Mouse (Mus musculus) lung, adult 2 months (tissue): ENCODE measurements around the gene 1700042G07Rik. TPM values are rescaled to one million over a fixed set of nuclear protein-coding genes. Genes with fewer than 3 reads are reported as not detected.
"Not testable (repeated sequence)": the region's sequence is repeated elsewhere in the genome, so short reads cannot be mapped to it uniquely, and the experiment has no call there.

Experiments
- DNase-seq: peaks from one replicate; pipeline ENCODE4 v3.0.0; 2022
- H3K4me1 ChIP-seq: fragments of 200-500 bp; 2 replicates; pipeline ENCODE4 v1.6.1; 2011; ENCODE audit warnings: low read length; ENCODE audit not compliant: control insufficient read depth, insufficient read depth
- H3K4me3 ChIP-seq: fragments of 200-500 bp; replicated peaks from 2 replicates; pipeline ENCODE3; 2011; ENCODE audit warnings: low read depth, mild to moderate bottlenecking, control low read depth, low read length; ENCODE audit errors: extremely low read depth
- CTCF ChIP-seq: fragments of 200-500 bp; IDR thresholded peaks from 2 replicates; pipeline ENCODE4 v1.5.1; 2011; ENCODE audit warnings: mild to moderate bottlenecking, low read length, control low read depth; ENCODE audit not compliant: insufficient read depth
- POLR2A ChIP-seq: fragments of 200-500 bp; IDR thresholded peaks from 2 replicates; pipeline ENCODE4 v1.6.1; 2011; ENCODE audit warnings: low read depth, mild to moderate bottlenecking, control low read depth, low read length, borderline replicate concordance; ENCODE audit errors: extremely low read depth
- WGBS: fragments of 180-500 bp; shearing (Covaris S2); methylation state at CpG from one replicate; pipeline ENCODE4 v1.1.7; 2018; 5-methylcytosine and 5-hydroxymethylcytosine counted together
- polyA plus RNA-seq: library from polyadenylated mRNA; depleted of rRNA; stranded (reverse); fragments of >200 nt; gene quantifications from 2 replicates; pipeline ENCODE4 v1.2.3, GENCODE M21; 2012

The 1700042G07Rik gene
- polyA plus RNA-seq, 1 experiment: not detected

DNA sequence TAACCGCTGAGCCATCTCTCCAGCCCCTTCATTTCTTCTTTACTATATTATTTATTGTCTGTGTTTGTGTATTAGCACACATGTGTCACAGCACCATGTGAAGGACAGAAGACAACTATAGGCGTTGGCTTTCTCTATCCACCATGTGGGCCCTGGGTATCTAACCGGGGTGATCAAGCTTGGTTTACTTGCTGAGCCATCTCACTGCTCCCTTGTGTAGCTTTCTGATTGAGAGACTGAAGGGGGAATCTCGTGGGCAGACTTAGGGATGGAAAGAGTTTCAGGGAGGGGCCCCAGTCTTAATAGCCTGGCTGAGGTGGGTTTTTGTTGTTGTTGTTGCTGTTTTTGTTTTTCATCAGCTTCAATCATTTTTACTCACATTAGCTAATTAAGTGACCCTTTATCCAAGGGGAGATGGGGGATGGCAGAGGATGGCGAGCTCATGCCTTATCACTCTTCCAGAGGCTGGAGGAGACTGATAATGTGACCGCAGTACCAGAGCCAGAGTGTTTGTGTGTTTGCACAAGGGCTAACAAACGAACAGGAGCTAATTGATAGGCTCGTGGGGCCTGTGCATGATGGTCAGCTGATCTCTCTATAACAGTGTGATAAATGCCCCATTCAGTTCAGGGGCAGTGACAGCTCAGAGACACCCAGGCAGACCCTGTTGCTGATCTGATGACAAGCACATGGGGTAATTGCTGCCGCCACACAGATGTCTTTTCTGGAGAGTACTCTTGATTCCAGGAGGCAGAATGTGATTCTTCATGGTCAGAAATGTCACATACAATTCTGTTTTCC is 20.6 kb downstream of the 1700042G07Rik start:
- DNase-seq: no peak
- 69% methylated on average over 9 of the region's 9 CpGs for WGBS
- Histone ChIP-seq H3K4me3 (no peak overlapping the region), H3K4me1 (no peaks in the 10 kb centered on the region; the same call in 1 of the 2 replicates)
- no peak for TF ChIP-seq POLR2A
- TF ChIP-seq CTCF: no peak

DNA sequence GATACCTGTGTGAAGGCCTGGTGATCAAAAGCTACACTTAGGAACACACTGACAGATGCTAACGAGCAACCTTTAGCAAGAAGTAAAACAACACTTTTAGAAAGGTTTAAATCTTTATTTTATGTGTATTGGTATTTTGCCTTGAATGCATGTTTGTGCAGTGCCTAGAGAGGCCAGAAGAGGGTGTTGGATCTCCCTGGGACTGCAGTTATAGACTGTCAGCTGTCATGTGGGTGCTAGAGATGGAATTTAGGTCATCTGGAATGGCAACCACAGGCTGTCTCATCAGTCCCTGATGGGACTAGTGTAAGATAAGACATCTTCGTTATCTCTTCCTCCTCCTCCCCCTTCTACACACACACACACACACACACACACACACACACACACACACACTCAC is 25.2 kb downstream of the 1700042G07Rik start:
- no peak for DNase-seq
- WGBS: 80% methylated on average over 2 of the region's 2 CpGs
- Histone ChIP-seq H3K4me3 (no peak overlapping the region), H3K4me1 (no peaks in the 10 kb centered on the region)
- no peak for TF ChIP-seq POLR2A
- no peak for TF ChIP-seq CTCF

DNA sequence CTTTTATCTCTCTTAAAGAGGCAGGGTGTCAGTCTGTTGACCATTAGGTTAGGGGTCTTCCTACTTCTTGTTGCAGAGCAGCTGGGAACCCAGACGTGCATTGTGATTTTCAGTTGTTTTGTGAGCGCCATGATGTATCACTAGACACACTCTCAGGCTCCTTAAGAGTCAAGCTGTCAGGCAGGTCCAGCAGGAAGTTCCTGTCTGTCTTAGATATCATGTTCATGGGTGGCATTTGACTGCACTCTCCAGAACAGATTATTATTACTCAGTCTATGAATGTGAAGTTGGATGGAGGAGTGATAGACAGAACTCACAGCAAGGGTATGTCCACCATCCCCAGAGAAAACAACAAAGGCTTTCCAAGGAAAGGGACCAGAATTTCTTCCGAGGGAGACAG is 31.2 kb downstream of the 1700042G07Rik start:
- TF ChIP-seq CTCF (no peak), POLR2A (no peak)
- WGBS: 52% methylated on average over 3 of the region's 3 CpGs
- no peak overlapping the region for H3K4me3 ChIP-seq
- H3K4me1 ChIP-seq: no peaks in the 10 kb centered on the region
- no peak for DNase-seq

DNA sequence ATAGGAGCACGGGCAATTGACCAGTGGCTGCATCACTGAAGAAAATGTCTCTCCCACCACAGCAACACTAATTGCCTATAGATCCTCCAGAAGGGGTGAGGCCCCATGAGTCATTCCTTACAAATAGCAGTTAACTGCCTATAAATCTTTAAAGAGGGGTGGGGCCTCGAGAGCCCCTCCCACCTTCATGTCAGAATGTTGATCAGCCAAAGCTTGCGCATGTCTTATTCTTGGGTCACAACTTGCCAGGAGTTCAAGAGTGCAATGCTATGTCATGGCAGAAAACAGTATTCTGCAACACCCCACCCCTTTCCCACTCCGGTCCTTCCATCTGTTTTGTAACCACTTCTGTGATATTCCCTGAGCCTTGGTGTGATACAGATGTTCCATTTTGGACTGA is 33.4 kb downstream of the 1700042G07Rik start:
- H3K4me1 ChIP-seq: no peaks in the 10 kb centered on the region
- WGBS: 66% methylated on average over 4 of the region's 4 CpGs
- no peak for TF ChIP-seq CTCF
- TF ChIP-seq POLR2A: no peak
- DNase-seq: no peak
- no peak overlapping the region for H3K4me3 ChIP-seq

DNA sequence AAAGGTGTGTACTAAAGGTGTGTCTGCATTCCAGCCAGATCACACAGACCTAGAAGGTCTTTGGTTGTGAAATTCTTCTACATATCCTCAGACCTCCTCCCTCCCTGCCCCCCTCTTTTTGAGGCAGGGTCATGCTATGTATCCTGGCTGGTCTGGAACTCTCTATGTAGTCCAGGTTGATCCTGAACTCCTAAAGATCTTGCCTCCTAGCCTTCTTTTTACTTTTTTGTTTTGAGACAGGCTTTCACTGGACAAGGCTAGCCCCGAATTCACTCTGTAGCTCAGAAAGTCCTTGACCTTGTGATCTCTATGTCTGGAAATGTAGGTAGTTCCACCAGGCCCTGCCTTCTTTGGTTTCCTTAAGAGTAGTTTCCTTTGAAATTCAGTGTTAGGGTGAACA is 35.7 kb downstream of the 1700042G07Rik start:
- Histone ChIP-seq H3K4me3 (no peak overlapping the region), H3K4me1 (no peaks in the 10 kb centered on the region)
- DNase-seq: no peak
- WGBS: 76% methylated on average over 1 of the region's 1 CpGs
- no peak for TF ChIP-seq CTCF
- TF ChIP-seq POLR2A: no peak

DNA sequence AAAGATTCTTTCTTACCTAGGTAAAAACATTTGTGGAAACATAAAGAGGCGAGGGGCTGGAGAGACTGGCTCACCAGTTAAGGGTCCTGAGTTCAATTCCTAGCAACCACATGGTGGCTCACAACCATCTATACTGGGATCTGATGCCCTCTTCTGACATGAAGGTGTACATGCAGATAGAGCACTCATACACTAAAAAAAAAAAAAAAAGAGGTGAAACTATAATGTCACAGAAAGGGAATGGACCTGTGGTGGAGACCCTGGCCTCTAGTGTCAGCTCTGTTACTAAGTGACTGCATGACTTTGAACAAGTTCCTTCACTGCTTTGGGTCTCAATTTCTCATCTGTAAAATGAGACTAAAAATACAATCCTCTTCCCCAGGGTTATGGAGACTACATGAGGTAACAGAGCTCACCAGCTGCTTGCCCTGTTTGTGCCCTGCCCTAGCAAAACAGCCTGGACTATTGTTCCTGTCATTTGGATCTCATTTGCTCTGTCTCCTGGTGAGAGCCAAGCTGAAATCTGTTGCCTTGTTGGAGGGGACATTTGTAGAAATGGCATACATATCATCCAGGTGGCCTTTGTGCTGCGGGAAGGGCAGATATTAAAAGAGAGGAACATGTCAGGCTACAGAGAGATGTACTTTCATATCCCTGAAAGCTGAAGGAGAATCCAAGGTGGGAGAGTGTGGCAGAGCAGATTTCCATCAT is 42.9 kb downstream of the 1700042G07Rik start:
- 95% methylated on average over 2 of the region's 2 CpGs for WGBS
- Histone ChIP-seq H3K4me3 (no peak overlapping the region), H3K4me1 (peaks cover 6% of the 10 kb centered on the region)
- DNase-seq: no peak
- TF ChIP-seq CTCF: no peak
- TF ChIP-seq POLR2A: no peak

DNA sequence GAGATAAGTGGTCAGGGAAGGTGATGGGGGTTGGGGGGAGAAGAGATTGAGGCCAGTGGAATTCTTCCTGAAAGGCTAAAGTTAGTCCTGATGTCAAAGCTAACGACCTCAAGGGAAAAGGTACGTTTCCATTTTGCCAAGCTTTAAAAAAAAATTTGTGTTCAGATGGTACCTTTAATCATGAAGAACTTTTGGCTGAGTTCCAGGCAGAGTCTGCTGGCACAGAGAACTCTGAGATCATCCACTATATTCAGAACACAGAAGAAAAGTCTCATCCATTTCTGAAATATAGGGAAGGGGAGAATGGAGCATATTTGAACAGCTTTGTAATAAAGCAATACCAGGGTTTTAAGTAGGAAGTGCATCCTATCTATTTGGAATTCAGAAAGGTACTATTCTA is 43.9 kb downstream of the 1700042G07Rik start:
- WGBS: 35% methylated on average over 2 of the region's 2 CpGs
- peaks cover 6% of the 10 kb centered on the region for H3K4me1 ChIP-seq
- H3K4me3 ChIP-seq: no peak overlapping the region
- no peak for DNase-seq
- TF ChIP-seq POLR2A (no peak), CTCF (no peak)

DNA sequence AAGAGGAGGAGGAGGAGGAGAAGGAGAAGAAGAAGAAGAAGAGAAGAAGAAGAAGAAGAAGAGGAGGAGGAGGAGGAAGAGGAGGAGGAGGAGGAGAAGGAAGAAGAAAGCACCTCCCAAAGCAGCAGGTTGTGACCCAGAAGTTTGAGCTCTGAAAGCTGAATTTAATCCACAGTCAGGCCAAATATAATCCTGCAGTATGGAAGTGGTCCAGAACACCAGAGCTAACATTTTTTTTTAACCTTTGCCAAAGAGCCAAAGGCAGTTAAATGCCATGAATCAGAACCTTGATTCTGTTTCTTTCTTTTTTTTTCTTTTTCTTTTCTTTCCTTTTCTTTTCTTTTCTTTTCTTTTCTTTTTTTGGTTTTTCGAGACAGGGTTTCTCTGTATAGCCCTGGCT is 44.5 kb downstream of the 1700042G07Rik start:
- H3K4me1 ChIP-seq, DNase-seq, H3K4me3 ChIP-seq: not testable (repeated sequence)
- 93% methylated on average over 1 of the region's 1 CpGs for WGBS

DNA sequence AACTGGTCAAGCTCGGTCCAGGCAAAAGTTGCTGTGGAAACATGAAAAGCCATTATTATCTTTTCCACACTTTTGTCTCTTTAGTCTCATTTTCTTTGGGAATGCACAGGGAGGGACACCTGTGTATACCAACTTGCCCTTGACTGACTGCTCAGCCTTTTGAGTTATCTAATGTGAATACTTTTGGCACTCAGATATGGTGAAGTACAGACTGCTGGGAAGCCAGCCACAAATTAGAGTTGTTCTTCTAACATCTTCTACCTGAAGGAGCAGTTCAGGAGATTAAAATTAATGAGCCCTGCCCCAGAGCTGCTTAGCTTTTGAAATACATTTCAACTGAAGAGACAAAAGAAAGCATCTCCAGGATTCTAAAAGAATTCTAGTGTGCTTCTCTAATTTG is 45.9 kb downstream of the 1700042G07Rik start:
- WGBS: 79% methylated on average over 1 of the region's 1 CpGs
- H3K4me1 ChIP-seq: peaks cover 6% of the 10 kb centered on the region
- no peak overlapping the region for H3K4me3 ChIP-seq
- no peak for DNase-seq
- TF ChIP-seq CTCF (no peak), POLR2A (no peak)

DNA sequence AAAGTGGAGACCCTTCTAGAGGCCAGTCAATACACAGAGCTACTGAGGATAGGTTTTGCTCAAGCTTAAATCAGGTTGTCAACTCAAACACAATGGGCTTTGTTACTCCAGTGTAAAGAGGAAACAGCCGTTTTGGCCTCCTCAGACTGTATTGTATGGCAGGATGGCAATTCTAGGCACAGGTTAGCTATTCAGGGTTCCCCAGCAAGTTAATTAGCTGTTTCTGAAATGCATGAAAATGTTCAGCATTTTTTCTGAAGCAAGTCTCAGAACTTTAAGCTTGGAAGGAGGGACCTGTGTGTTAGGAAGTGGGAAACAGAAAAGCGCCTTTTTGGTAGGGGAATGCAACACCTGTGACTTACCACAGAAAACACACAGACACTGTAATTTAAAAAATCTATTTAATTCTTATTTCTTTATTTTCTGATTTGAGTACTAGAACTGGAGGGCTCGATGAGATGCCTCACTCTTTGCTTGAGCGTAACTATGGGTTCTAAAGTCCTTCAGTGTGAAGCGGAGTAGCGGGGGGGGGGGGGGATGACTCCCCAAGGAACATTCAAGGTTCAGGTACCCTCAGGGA is 47.0 kb downstream of the 1700042G07Rik start:
- TF ChIP-seq POLR2A: no peak
- no peak for TF ChIP-seq CTCF
- 16% methylated on average over 6 of the region's 6 CpGs for whole genome bisulfite sequencing
- DNase-seq: no peak

More for the DNA sequence above, 47.0 kb downstream of the 1700042G07Rik start:
- Histone ChIP-seq H3K4me1 (peaks cover 6% of the 10 kb centered on the region), H3K4me3 (peak overlapping the region; percentile 84)
